Mouse (Mus musculus) skeletal muscle tissue, postnatal 0 days (tissue): ENCODE data around the gene Psmd9. TPM values are rescaled to one million over a fixed set of nuclear protein-coding genes. Genes with fewer than 3 reads are reported as not detected.

Experiments used
- polyA plus RNA-seq: library from polyadenylated mRNA; unstranded; fragments of >200 nt; fragmentation: Nextera tagmentation; extraction: Ambion mirVana; gene quantifications from 2 replicates; pipeline ENCODE4 v1.2.1, GENCODE M21; 2015

Psmd9 gene
- polyA plus RNA-seq = 45.2 and 50.7 TPM in 2 replicates

GRCm38 (mm10) chr5:123169284-123169683 lies at the start of gene Psmd9:
Gene Psmd9 (plus strand): TSS chr5:123169413.

GRCm38 (mm10) chr5:123132308-123133071 lies 36.7 kb upstream of the Psmd9 start, which contains the start of gene Rhof:
Gene Rhof (minus strand): TSS chr5:123132692.

GRCm38 (mm10) chr5:123142161-123143157 lies 26.8 kb upstream of the Psmd9 start, which contains the start of gene Setd1b:
Gene Setd1b (plus strand): TSS chr5:123142193.

GRCm38 (mm10) chr5:123182651-123183050 lies 13.4 kb downstream of the Psmd9 start, which contains the start of gene Hpd:
Gene Hpd (minus strand): TSS chr5:123182727.

GRCm38 (mm10) chr5:123251834-123252233 lies 82.6 kb downstream of the Psmd9 start, which contains the start of gene Wdr66:
Gene Wdr66 (plus strand): TSS chr5:123252102.

Other genes with a start within 250 kb of the Psmd9 start
- gene Kdm2b, start 179.6 kb upstream of the Psmd9 start, polyA plus RNA-seq = 9.9 and 10.4 TPM in 2 replicates
- gene Orai1, start 154.3 kb upstream of the Psmd9 start, polyA plus RNA-seq = 47.3 and 58.6 TPM in 2 replicates
- gene Morn3, start 122.4 kb upstream of the Psmd9 start, polyA plus RNA-seq = not detected in 2 replicates
- 33.1 and 37.6 TPM in 2 replicates for gene Tmem120b, start 101.0 kb upstream of the Psmd9 start, polyA plus RNA-seq
- gene Rhof, start 36.7 kb upstream of the Psmd9 start, polyA plus RNA-seq = 0.82 and 0.96 TPM in 2 replicates
- gene Setd1b, start 27.2 kb upstream of the Psmd9 start, polyA plus RNA-seq = 4.8 and 5.3 TPM in 2 replicates
- gene Hpd, start 13.3 kb downstream of the Psmd9 start, polyA plus RNA-seq = 0.37 and 1.4 TPM in 2 replicates
- gene Wdr66, start 82.7 kb downstream of the Psmd9 start, polyA plus RNA-seq = 3.0 and 3.3 TPM in 2 replicates
- gene Bcl7a, start 174.4 kb downstream of the Psmd9 start, polyA plus RNA-seq = 14.2 and 16.1 TPM in 2 replicates
- 24.9 and 29.9 TPM in 2 replicates for gene Mlxip, start 225.4 kb downstream of the Psmd9 start, polyA plus RNA-seq